Mouse (Mus musculus) spleen, postnatal 36 days (tissue): ENCODE data around the gene Dcaf10.
"Not testable (repeated sequence)": the region's sequence is repeated elsewhere in the genome, so short reads cannot be mapped to it uniquely, and the experiment has no call there.

Experiments used
- DNase-seq, 2 experiments: peaks; one replicate each; pipeline ENCODE4 v3.0.0; 2022; ENCODE audit warnings: low spot score in 2 of 2, mixed read lengths in 1 of 2

Gene Dcaf10

DNA sequence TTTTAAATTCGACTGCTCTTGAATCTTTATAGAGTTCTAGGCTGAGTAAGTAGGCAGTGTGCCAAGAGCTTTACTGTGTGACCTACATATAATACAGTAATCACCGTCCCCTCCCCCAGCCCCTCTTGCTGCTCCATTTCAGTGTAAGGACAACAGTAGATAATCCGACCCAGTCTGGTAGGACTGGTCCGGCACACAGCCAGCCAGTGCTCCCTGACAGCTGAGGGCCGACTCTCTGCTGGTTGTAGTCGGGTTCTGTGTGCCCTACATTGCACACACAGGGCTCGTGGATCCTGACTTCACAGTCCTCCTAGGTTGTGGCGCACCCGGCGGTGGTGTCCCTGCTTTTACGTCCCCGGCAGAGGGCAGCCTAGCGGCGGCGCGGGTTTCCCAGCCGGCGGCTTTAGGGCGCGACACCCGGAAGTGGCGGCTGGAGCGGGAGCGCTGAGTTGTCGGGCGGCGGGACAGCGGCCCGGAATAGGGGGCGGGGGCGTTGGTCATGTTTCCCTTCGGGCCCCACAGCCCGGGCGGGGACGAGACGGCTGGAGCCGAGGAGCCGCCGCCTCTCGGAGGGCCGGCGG lies at the start of gene Dcaf10:
Dcaf10 (plus strand) TSS at position 433 of the 581 bp plus-strand sequence.
- peak; percentile 85 to 88 for DNase-seq

DNA sequence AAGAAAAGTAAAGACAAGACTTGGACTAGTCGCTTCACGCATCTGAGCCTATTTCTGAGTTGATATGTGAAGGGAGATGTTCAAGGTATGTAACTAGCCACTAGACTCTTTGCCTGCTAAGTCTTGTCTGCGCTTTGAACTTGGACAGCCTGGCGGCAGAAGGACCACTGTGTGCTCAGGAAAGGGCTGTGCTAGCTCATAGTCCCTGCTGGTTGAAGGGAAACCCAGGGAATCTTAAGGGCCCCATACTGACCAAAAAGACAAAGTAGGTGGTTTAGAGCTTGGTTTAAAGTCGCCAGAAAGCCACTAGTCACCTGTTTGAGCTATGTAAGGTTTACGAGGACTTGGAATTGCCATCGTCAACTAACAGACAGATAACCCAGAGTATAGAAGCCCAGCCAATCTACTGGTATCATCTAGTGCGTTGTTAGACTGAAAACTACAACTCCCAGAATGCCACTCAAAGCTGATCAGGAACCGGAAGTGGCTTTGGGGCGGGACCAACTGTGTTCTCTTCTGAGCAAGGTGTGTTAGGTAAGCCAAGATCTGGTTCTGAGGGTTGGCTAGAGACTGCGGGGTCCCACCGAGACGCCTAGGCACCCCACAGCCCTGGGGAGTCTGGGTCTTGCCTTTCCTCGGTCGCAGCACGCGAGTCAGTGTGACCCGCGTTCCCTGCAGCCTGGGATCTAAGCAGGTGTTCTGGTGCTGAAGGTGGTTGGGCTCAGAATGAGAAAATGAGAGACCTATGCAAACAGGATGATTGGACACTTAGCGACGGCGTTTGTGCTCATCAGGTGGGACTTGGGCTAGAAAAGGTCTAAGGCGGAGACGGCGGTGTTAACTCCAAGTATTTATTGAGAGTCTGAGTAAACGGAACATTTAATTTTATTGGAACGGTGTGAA lies 45.0 kb upstream of the Dcaf10 start, which contains the start of gene Trmt10b:
Trmt10b (plus strand) TSS at position 466 of the 903 bp plus-strand sequence.
- peak; percentile 74 to 84 for DNase-seq

DNA sequence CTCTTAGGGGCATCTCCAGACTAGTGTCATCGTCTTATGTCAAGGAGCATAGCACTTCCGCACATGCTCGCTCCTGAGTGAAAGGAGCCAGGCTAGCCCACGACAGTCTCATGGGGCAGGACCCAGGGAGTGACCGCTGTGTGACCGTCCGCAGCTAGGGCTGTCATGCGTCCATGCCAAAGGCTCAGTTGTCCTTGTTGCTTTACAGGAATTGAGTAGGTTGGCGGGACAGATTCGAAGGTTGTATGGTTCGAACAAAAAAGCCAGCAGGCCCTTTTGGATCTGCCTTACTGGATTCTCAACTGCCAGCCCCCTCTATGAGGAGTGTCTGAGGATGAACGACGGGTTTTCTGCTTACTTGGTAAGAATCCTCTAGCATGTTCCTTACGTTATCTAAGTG lies 36.4 kb upstream of the Dcaf10 start:
- DNase-seq = no peak

DNA sequence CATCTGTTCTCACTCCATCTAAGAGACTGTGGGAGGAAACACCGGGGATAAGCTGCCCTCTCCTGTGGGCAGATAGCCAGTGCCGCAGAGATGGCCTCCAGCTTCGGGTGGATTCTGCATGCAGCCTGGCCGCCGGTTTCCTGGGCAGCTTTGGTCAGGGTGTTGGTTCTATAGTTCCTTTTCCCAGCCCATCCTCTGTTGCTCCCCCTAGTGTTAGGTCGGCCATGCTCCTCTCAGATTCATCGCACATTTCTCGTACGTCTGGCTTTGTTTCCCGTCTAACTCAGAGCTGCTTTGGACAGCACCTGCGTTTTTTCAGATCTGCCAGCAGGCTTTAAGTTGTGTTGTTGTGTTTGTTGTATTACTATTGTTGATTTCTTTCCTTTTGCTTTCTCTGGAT lies 33.9 kb upstream of the Dcaf10 start:
- no peak for DNase-seq

DNA sequence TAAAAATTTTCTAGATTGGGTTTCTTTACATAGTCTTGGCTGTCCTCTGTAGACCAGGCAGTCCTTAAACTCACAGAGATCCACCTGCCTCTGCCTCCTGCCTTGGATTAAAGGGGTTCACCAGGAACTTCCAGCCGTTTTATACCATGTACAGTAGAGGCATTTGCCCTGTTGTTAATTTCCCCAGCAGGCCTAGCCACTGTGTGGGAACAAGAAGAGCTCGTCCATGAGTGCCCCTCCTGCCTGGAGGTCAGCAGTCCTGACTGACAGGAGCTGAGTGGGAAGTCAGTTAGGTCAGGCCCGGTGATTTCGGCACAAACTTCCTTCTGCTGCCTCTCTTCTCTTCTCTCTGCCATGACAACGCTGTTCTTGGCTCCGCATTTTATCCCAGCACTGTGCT lies 33.3 kb upstream of the Dcaf10 start:
- no peak for DNase-seq

DNA sequence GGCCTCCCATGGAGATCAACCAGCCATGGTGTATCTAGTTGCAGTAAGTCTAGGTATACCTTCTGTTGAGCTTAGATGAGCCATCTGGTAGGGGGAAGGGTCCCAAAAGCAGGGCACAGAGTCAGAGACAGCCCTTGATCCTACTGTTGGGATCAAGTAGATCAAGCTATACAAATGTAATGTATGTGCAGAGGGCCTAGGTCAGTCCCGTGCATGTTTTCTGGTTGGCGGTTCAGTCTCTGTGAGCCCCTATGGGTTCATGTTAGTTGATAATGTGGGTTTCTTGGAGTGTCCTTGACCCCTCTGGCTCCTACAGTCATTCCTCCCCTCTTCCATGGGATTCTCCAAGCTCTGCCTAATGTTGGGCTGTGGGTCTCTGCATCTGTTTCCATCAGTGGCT lies 30.8 kb upstream of the Dcaf10 start:
- DNase-seq = no peak

DNA sequence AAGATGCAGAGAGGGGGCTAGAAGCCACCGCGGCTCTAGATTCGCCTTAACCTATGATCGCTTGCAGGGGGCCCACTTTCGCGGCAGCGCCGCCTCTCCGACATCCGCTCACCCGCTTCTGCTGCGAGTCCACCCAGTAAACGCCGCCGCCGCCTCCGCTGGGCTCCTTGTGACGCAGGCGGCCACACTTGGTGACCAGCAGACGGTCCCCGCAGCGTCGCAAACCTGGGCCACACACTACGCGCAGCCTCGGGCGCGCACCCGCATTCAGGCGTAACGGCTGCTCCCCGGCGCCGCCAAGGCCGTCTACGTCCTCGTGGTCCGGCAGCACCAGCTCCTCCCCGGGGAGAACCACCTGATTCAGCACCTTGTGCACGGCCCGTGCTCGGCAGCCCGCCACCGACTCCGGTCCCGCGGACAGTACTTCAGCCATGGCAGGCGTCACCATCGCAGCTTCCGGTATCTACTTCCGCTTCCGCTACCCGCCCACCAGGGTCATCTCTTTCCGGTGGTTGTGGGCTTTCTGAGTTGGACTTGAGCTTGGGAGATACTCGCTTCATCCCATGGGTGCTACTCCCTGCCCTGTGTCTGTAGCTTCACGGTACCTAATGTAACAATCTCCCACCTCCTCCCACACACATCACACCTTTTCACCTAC lies 21.6 kb upstream of the Dcaf10 start:
- peak; percentile 80 to 83 for DNase-seq

DNA sequence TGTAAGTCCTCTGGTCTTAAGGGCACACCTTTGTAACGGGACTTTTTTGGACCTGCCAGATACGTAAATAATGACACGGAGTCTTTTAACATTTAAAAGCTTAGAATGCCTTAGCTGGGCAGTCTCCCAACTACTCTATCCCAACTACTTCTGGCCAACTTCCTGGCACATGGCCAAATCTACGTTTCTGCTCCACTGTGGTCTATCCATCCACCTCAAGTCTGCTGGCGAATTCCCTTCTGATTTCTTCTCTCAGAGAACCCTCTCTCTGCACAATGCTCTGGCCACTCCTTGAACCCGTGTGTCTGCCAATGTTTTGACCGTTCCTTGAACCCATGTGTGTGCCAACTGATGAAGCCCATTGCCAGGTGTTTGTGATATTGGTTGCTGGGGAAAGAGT lies 10.8 kb upstream of the Dcaf10 start:
- DNase-seq = no peak

DNA sequence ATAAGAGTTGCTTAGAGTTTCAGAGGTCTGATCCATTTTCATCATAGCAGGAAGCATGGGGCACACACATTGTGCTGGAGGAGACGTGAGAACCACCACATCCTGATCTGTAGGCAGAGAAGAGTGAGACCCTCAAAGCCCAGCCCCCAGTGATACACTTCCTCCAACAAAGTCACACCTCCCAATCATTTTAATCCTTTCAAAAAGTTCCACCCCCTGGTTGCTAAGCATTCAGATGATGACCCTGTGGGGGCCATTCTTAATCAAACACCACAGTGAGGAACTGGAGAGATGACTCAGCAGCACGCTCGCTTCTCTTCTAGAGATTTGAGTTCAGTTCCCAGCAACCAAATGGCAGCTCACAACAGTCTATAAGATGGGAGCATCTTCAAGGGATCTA lies 9.4 kb upstream of the Dcaf10 start:
- no peak for DNase-seq

DNA sequence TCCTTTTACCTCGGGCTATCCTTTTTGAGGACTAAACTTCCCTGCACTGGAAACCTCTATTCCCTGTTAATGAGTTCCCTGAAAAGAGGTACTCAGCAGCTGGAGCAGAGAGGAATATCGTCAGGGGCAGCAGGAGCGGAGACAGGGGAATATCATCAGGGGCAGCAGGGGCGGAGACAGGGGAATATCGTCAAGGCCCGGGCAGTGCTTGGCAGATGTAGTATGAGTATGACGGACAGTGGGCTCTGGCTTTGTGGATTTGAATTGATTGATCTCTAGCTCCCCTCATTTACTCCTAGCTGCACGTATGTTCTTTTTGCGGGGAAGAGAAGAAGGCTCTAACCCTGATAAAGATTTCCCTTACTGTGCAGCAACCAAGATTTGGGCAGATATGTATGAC lies 675 bp upstream of the Dcaf10 start:
- DNase-seq = no peak

DNA sequence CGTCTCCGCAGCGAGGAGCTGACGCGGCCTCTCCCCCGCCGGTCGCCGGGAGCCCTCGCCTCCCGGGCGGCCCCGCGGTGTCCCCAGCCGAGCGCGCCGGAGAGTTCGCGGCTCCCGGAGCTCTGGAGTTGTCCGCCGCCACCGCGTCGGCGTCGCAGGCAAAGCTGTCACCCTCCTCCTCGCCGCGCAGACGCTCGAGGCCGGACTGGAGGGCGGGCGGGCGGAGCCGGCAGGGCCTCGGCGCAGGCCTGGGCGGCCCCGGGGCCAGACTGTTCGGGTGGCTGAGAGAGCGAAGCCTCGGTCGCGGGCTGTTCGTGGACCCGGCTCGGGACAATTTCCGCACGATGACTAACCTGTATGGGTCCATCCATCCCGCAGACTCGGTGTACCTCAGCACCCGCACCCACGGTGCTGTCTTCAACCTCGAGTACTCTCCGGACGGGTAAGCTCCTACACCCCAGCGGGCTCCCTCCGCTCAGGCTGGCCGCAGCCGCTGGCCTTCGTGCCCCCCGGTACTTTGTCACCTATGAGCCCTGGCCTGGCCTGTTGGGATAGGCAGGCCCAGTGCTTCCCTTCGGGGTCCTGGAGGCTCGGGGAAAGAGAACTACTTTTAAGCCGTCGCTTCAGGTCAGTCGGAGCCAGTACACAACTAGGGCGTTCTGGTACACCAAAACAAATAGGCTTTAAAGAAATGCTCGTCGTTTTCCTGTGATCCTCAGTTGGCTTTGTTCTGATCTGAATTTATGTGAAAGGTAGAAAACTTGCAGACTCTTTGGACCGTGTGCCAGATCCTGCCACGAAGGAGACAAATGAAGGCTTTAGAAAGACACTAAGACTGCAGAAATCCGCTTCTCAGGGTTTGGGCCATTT lies 620 bp downstream of the Dcaf10 start, which contains the start of gene Exosc3:
Exosc3 (minus strand) TSS at position 447 of the 870 bp plus-strand sequence.
- DNase-seq = peak; percentile 35 to 43

DNA sequence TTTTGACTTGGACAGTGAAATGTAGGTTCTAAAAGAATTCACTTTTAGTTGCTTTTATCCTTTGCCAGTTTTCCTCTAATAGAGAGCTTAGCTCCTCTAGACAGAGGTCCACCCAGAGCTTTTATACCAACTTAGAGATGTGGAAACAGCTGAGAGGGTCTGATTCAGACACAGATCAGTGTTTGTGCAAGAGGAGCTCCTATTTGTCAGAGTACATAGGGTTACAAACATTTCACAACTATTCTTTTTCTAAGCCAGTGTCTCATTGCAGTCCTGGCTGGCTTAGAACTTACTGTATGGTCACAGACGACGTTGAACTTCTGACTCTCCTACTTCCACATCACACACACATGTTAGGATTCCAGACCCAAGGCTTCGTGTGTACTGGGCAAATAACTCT lies 14.8 kb downstream of the Dcaf10 start:
- no peak for DNase-seq

DNA sequence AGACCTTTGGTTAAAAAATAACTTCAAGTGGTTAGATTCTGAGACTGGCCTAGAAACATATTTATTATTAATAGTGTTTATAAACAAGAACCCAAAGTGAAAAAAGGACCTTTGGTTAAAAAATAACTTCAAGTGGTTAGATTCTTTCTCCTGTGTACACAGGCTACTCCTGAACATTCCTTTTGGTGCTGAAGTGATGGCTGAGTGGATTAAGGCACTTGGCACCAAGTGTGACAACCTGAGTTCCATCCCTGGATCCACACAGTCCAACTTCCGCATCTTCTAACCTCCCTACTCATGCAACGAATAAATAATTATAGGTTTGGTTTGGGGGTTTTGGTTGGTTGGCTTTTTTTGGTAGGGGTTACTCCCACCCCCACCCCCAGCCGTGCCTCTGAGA lies 29.4 kb downstream of the Dcaf10 start:
- no peak for DNase-seq

DNA sequence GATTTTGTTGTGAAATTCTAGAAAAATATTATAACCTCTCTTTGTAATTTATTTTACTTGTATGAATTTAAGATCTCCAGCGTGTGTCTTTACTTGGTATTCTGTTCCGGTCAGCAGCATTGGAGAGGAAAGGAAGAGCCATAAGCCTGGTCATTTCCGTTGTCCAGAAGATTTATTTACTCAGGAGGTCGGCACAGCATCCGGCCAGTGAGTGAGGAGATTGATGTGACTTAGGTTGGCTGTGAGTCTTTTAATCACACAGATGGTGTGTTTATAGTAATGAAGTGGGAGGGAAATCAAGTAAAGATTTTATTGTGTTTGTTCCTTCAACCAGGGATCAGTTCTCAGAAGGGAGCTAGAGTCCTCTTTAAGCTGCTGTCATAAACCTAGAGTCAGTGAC lies 33.0 kb downstream of the Dcaf10 start:
- no peak for DNase-seq

DNA sequence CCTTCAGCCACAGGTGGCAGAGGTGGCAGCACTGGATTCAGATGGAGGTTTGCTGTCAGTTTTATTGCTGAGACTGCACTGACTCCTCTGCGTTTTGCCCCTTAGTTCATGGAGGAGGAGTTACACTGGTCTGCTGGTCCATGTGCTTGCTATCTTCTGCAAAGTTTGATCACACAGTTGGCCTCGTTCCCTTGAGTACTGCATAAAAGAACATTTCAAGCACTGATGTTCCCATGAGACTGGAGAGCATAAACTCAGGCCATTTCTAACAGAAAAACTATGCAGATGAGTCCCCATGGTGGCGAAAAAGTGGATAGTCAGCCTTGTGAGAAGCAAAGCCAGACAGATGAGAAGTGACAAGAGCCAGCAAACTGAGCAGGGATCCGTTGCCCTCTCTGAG lies 34.7 kb downstream of the Dcaf10 start:
- DNase-seq = no peak

DNA sequence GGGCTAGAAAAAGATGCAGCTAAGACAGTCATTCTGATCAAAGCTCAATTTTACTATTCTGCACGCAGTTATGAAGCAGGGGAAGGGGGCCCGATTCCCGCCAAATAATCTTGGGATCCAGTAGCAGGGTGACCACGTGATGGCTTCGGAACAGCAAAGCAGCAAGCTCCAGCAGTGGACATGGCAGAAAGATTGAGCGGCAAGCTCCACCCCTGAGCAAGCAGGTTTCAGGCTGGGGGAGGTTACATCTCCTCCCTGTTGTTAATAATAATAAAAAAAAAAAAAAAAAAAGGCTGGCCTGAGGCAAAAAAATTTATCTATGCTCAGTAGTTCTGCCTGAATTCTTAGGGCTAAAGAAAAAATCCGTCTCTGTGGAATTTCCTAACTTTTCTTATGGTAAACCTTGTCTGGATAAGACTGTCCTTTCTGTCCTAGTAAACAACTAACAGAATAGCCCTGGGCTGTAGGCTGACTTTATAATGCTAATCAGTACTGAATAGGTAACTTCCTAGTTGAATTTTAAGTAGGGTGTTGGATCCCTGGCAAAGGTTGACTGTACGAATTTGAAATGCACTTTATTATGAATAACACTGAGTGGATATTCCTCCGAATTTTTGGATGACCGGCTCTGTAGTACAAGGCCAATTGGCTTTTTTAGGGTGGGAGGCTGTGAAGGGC lies 39.1 kb downstream of the Dcaf10 start:
- not testable (repeated sequence) for DNase-seq

DNA sequence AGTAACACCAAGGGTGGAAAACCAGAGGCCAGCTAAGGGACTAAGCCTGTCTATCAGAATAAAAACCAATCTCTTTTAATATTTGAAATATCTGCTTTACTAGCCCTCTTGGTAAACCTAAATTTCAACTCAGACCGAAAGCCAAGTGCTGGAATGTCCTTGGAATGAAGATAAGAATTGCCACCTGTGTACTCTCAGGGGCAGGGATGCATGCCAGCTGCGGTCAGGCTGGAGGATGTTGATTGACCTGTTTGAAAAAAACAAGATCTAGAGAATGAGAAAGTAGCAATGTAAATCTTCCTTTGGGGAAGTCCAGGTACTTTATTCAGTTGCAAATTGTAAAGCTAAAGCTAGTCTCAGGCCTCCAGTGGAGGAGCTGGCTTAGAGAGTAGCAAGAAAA lies 40.2 kb downstream of the Dcaf10 start:
- not testable (repeated sequence) for DNase-seq

DNA sequence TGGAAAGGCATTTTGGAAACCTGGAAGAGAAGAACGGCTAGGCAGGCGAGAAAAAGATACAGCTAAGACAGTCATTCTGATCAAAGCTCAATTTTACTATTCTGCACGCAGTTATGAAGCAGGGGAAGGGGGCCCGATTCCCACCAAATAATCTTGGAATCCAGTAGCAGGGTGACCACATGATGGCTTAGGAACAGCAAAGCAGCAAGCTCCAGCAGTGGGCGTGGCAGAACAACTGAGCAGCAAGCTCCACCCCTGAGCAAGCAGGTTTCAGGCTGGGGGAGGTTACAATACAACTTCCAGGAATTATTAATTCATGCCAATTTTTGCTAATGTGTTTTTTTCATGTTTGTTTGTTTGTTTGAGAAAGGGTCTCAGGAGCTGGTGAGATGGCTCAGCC lies 45.4 kb downstream of the Dcaf10 start:
- DNase-seq = not testable (repeated sequence)

DNA sequence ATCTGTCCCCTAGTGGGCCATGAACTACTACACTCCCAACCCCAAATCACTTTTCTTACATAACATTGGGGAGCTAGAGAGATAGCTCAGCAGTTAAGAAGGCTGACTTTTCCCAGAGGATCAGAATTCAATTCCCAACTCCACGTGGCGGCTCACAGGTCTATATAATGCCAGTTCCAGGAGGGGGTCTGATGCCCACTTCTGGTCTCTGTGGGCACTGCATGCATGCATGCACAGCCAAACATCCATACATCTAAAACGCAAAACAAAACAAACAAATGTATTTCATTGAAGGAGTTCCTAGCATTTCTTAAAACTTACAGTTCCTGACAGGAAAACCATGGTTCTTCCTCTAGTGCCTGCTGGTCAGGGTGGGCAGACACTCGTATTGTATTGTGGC lies 50.2 kb downstream of the Dcaf10 start:
- no peak for DNase-seq

DNA sequence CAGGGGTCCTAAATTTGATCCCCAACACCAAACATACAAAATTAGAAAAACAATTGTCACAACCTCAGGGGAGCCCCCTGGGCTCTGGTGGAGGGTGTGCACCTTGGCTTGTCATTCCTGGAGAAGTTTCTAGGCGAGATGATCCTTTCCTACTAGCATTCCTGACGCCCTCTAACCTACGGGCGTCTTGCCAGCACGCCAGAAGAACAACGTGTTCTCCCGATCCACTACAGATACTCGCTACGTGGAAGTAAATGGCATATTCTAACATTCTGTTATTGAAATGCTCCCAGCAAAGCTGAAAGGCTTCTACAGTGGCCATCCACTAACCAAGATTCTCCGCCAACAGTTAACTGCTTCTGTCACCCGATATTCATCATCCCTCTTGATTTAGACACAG lies 50.7 kb downstream of the Dcaf10 start:
- DNase-seq = no peak

DNA sequence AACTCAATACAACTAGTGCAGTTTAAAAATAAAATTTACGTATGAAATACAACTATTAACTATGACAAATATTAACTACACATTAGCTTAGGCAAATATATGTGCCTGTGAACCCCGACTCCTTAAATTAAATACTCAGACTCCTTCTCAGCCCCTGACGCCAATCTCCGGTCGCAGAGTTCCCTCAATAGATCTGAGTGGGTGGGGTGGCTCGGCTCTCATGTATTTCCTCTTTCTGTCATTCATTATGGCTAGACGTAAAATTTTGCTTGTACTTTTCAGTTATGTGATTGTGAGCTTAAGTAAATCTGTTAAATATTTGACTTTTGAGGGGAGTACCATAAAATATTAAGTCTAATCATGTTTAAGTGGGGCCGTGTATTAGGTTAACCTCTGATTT lies 51.1 kb downstream of the Dcaf10 start:
- no peak for DNase-seq
